Mouse (Mus musculus): ENCODE data around the gene Golga1.

- TF ChIP-seq CTCF (IDR thresholded peaks at IDR 0.05; ENCODE audit: low read depth, low read length): no peak
- TF ChIP-seq POLR2A (IDR thresholded peaks at IDR 0.05; ENCODE audit: extremely low read depth, insufficient read depth, low read length): no peak
These were observed 53.4 kb downstream of the Golga1 start for GRCm38 (mm10) chr2:39011971-39012370.

All from liver, adult 2 months (tissue).